ENCODE assay signal across 12 mouse cellular contexts in genomic region chr12:110698523-110699170, GRCm38 (mm10). TPM values are rescaled to one million over a fixed set of nuclear protein-coding genes. Genes with fewer than 3 reads are reported as not detected.
DNase-seq lines count a peak whose midpoint lies in the region; ATAC-seq and TF ChIP-seq lines count a peak whose summit lies in the region.
"Had no signal": no experiment of that assay in that cellular context is flagged by ENCODE, and none has a peak within 500 bp of the region (broad histone marks: within the 10 kb centered on the region; RNA-seq: fewer than 3 reads in every experiment).

No protein-coding gene starts in this region.

- H3K4me3 ChIP-seq in hindbrain, embryonic 10.5 days, result 0 out of 2 replicates have a peak overlapping the region, but pooled peaks have one; percentile 3
- no peak overlapping the region for H3K4me3 ChIP-seq in hindbrain, embryonic 16.5 days (ENCODE audit: low read length)
- peak overlapping the region; percentile 32 for H3K4me3 ChIP-seq in ES-Bruce4 (ENCODE audit: low read depth, low read length)
- H3K4me3 ChIP-seq in liver, embryonic 14.5 days (ENCODE audit: insufficient read depth in 1 of 2, low read depth in 2 of 2, low read length in 2 of 2), result peak overlapping the region; percentile 17 to 18; a peak in 2 of 4 replicates
- H3K4me3 ChIP-seq: layer of hippocampus, adult 2 months had no signal

- no peak for DNase-seq in hindbrain, embryonic 10.5 days (ENCODE audit: low spot score)
- DNase-seq in liver, embryonic 14.5 days (ENCODE audit: low read depth in 3 of 3, low spot score in 3 of 3), result no peak
- no peak for DNase-seq in gastrocnemius, adult 18-20 months (ENCODE audit: low spot score)
- DNase-seq in cerebellum, adult 18-20 months, result no peak
- DNase-seq: cerebellum, adult 9-11 months; right cerebral cortex, postnatal 4 days had no signal

- H3K4me1 ChIP-seq in hindbrain, embryonic 10.5 days (replicated peaks), result peaks cover 52% of the 10 kb centered on the region
- H3K4me1 ChIP-seq in hindbrain, embryonic 16.5 days (ENCODE audit: control insufficient read depth, insufficient read depth, low read depth, low read length), result peaks cover 12% of the 10 kb centered on the region
- no peaks in the 10 kb centered on the region for H3K4me1 ChIP-seq in ES-Bruce4 (ENCODE audit: control insufficient read depth, insufficient read depth, low read length)
- peaks cover 41 to 57% of the 10 kb centered on the region in 2 experiments for H3K4me1 ChIP-seq in liver, embryonic 14.5 days (replicated peaks; ENCODE audit: control insufficient read depth in 2 of 2, insufficient read depth in 2 of 2, low read length in 1 of 2)

- ATAC-seq in hindbrain, embryonic 16.5 days, result no peak
- peak; percentile 9 for ATAC-seq in common myeloid progenitor, adult 5-6 weeks (replicated peaks; ENCODE audit: low read depth, poor library complexity, severe bottlenecking)
- ATAC-seq in liver, embryonic 14.5 days (ENCODE audit: insufficient read depth), result peak; percentile 9; the same call in 1 of the 2 replicates
- ATAC-seq in inflammation-experienced regulatory T-cells, adult 6 months, result no peak

- TF ChIP-seq CTCF in ES-Bruce4 (IDR thresholded peaks at IDR 0.05; ENCODE audit: low read depth, low read length), result no peak
- no peak for TF ChIP-seq CTCF in liver, embryonic 14.5 days (IDR thresholded peaks at IDR 0.05; ENCODE audit: low read depth)

- peaks cover 15% of the 10 kb centered on the region for H3K36me3 ChIP-seq in hindbrain, embryonic 10.5 days
- H3K36me3 ChIP-seq in hindbrain, embryonic 16.5 days (ENCODE audit: control insufficient read depth, insufficient read depth, low read length), result peaks cover 4% of the 10 kb centered on the region; the same call in 1 of the 2 replicates
- peaks cover 19% of the 10 kb centered on the region for H3K36me3 ChIP-seq in ES-Bruce4 (ENCODE audit: control insufficient read depth, insufficient read depth, low read length, poor library complexity, severe bottlenecking)
- peaks cover 11% of the 10 kb centered on the region for H3K36me3 ChIP-seq in liver, embryonic 14.5 days (replicated peaks; ENCODE audit: control insufficient read depth, insufficient read depth, low read depth)

- 44% methylated on average over 15 of the region's 15 CpGs for WGBS in hindbrain, embryonic 10.5 days
- WGBS in hindbrain, embryonic 16.5 days, result 48% methylated on average over 15 of the region's 15 CpGs
- WGBS in liver, embryonic 14.5 days (ENCODE audit: insufficient replicate concordance), result 7% methylated on average over 15 of the region's 15 CpGs

- no peak overlapping the region for H3K4me2 ChIP-seq in hindbrain, embryonic 16.5 days (ENCODE audit: low read length)
- peak overlapping the region; percentile 87 for H3K4me2 ChIP-seq in liver, embryonic 14.5 days (ENCODE audit: low read depth)

- peak; percentile 55; the same call in 1 of the 2 replicates for TF ChIP-seq EP300 in ES-Bruce4 (IDR thresholded peaks at IDR 0.05; ENCODE audit: insufficient read depth, low read depth, low read length)
- peak; percentile 12; the same call in 1 of the 2 replicates for TF ChIP-seq EP300 in liver, embryonic 14.5 days (IDR thresholded peaks at IDR 0.05; ENCODE audit: low read depth)

- TF ChIP-seq POLR2A in ES-Bruce4 (IDR thresholded peaks at IDR 0.05; ENCODE audit: insufficient read depth, low read length), result no peak

- no peaks in the 10 kb centered on the region for H3K27me3 ChIP-seq in hindbrain, embryonic 10.5 days (ENCODE audit: insufficient read depth, poor library complexity, severe bottlenecking)
- no peaks in the 10 kb centered on the region for H3K27me3 ChIP-seq in hindbrain, embryonic 16.5 days (replicated peaks; ENCODE audit: control insufficient read depth, insufficient read depth, low read length)
- H3K27me3 ChIP-seq in ES-Bruce4 (ENCODE audit: control insufficient read depth, insufficient read depth, low read length, poor library complexity, severe bottlenecking), result no peaks in the 10 kb centered on the region
- no peaks in the 10 kb centered on the region for H3K27me3 ChIP-seq in liver, embryonic 14.5 days (ENCODE audit: control insufficient read depth, insufficient read depth, low read length)

- no peaks in the 10 kb centered on the region for H3K9me3 ChIP-seq in hindbrain, embryonic 10.5 days
- no peaks in the 10 kb centered on the region for H3K9me3 ChIP-seq in hindbrain, embryonic 16.5 days (ENCODE audit: control insufficient read depth, low read length)
- no peaks in the 10 kb centered on the region for H3K9me3 ChIP-seq in ES-Bruce4 (replicated peaks; ENCODE audit: control insufficient read depth, insufficient read depth, low read length, poor library complexity, severe bottlenecking)
- H3K9me3 ChIP-seq in liver, embryonic 14.5 days (ENCODE audit: control insufficient read depth, low read length), result no peaks in the 10 kb centered on the region

- H3K9ac ChIP-seq in hindbrain, embryonic 16.5 days (ENCODE audit: low read depth, low read length), result no peak overlapping the region
- H3K9ac ChIP-seq in ES-Bruce4 (ENCODE audit: low read depth, poor library complexity, severe bottlenecking), result peak overlapping the region; percentile 94
- H3K9ac ChIP-seq in liver, embryonic 14.5 days (replicated peaks), result peak overlapping the region; percentile 63

- H3K27ac ChIP-seq in hindbrain, embryonic 10.5 days, result peak overlapping the region; percentile 64
- H3K27ac ChIP-seq in hindbrain, embryonic 16.5 days (ENCODE audit: low read depth, low read length), result no peak overlapping the region
- H3K27ac ChIP-seq in ES-Bruce4 (ENCODE audit: insufficient read depth, low read length), result peak overlapping the region; percentile 91
- peak overlapping the region; percentile 95 for H3K27ac ChIP-seq in liver, embryonic 14.5 days
- H3K27ac ChIP-seq: layer of hippocampus, adult 2 months had no signal

RNA-seq across cellular contexts. Expression of gene Hsp90aa1, which starts 3.9 kb away (rescaled TPM):
- 893 and 1,134 TPM in 2 replicates for polyA plus RNA-seq in hindbrain, embryonic 10.5 days (2016; fragmentation: Nextera tagmentation; extraction: Ambion mirVana)
- 1,477 and 1,618 TPM in 2 replicates for polyA plus RNA-seq in hindbrain, embryonic 16.5 days (2015; fragmentation: Nextera tagmentation; extraction: Ambion mirVana)
- 4,323 and 4,421 TPM in 2 replicates for polyA plus RNA-seq in ES-Bruce4 (2011; ENCODE audit: insufficient read depth, insufficient read length, low read depth, missing spikeins)
- total RNA-seq in common myeloid progenitor, adult 5-6 weeks (2017), result 2,253 and 2,489 TPM in 2 replicates
- polyA plus RNA-seq in liver, embryonic 14.5 days (2012; rRNA removed), result 103 and 161 TPM in 2 replicates
- polyA plus RNA-seq in liver, embryonic 14.5 days (2014; fragmentation: Nextera tagmentation; extraction: Ambion mirVana), result 653 and 697 TPM in 2 replicates
- total RNA-seq in gastrocnemius, adult 18-20 months (2021), result 100 to 1,000 TPM in 1 of 2 experiments, 10 to 100 TPM in 1; 46.1 to 109 TPM
- 100 to 1,000 TPM; 173 to 271 (median 181) TPM for polyA plus RNA-seq in inflammation-experienced regulatory T-cells, adult 6 months (2017; shearing (Covaris generic))

RNA-seq across cellular contexts. Expression of gene 1700001K19Rik, which starts 16.2 kb away (rescaled TPM):
- polyA plus RNA-seq in hindbrain, embryonic 10.5 days (2016; fragmentation: Nextera tagmentation; extraction: Ambion mirVana), result 0.34 TPM in 1 of 2 replicates, not detected in the other
- polyA plus RNA-seq in hindbrain, embryonic 16.5 days (2015; fragmentation: Nextera tagmentation; extraction: Ambion mirVana), result 0.16 and 0.55 TPM in 2 replicates
- polyA plus RNA-seq in ES-Bruce4 (2011; ENCODE audit: insufficient read depth, insufficient read length, low read depth, missing spikeins), result not detected in 2 replicates
- total RNA-seq in common myeloid progenitor, adult 5-6 weeks (2017), result not detected in 2 replicates
- polyA plus RNA-seq in liver, embryonic 14.5 days (2012; rRNA removed), result not detected in 2 replicates
- polyA plus RNA-seq in liver, embryonic 14.5 days (2014; fragmentation: Nextera tagmentation; extraction: Ambion mirVana), result not detected in 2 replicates
- total RNA-seq in gastrocnemius, adult 18-20 months (2021), result not detected
- polyA plus RNA-seq in inflammation-experienced regulatory T-cells, adult 6 months (2017; shearing (Covaris generic)), result 1 to 10 TPM in 1 of 3 experiments, not detected in 2; 1.1 TPM
- total RNA-seq: gastrocnemius, postnatal 4 days; layer of hippocampus, adult 2 months had no signal

RNA-seq across cellular contexts. Expression of gene Wdr20, which starts 39.1 kb away (rescaled TPM):
- 23.3 and 24.4 TPM in 2 replicates for polyA plus RNA-seq in hindbrain, embryonic 10.5 days (2016; fragmentation: Nextera tagmentation; extraction: Ambion mirVana)
- polyA plus RNA-seq in hindbrain, embryonic 16.5 days (2015; fragmentation: Nextera tagmentation; extraction: Ambion mirVana), result 23.0 TPM in 2 replicates
- polyA plus RNA-seq in ES-Bruce4 (2011; ENCODE audit: insufficient read depth, insufficient read length, low read depth, missing spikeins), result 32.7 and 36.4 TPM in 2 replicates
- 29.8 and 32.0 TPM in 2 replicates for total RNA-seq in common myeloid progenitor, adult 5-6 weeks (2017)
- polyA plus RNA-seq in liver, embryonic 14.5 days (2012; rRNA removed), result 9.1 and 10.1 TPM in 2 replicates
- polyA plus RNA-seq in liver, embryonic 14.5 days (2014; fragmentation: Nextera tagmentation; extraction: Ambion mirVana), result 7.5 and 8.8 TPM in 2 replicates
- 10 to 100 TPM; 16.6 to 17.4 TPM for total RNA-seq in gastrocnemius, adult 18-20 months (2021)
- 10 to 100 TPM; 24.8 to 34.0 (median 33.4) TPM for polyA plus RNA-seq in inflammation-experienced regulatory T-cells, adult 6 months (2017; shearing (Covaris generic))

Comparison
In these comparisons a context has a peak if more than half of its experiments do, and no peak if none do; other contexts are left out.
1. ATAC-seq: peak in common myeloid progenitor, adult 5-6 weeks (single experiment) and liver, embryonic 14.5 days (single experiment); none in hindbrain, embryonic 16.5 days (single experiment) and inflammation-experienced regulatory T-cells, adult 6 months (single experiment).